Mouse (Mus musculus): ENCODE measurements around the gene Dck.
"Not testable (repeated sequence)": the region's sequence is repeated elsewhere in the genome, so short reads cannot be mapped to it uniquely, and the experiment has no call there.

Dck gene

GRCm38 (mm10) chr5:88764987-88765481 is at the start of gene Dck:
TSS of gene Dck (plus strand) at chr5:88764996.
- peak; percentile 98 to 99 for DNase-seq (ENCODE audit: low spot score in 2 of 2)

- DNase-seq (ENCODE audit: low spot score in 2 of 2): no peak
Measured at GRCm38 (mm10) chr5:88716983-88717382, 47.8 kb upstream of the Dck start.

GRCm38 (mm10) chr5:88720116-88721002 is 44.4 kb upstream of the Dck start, which contains the start of gene Mob1b:
TSS of gene Mob1b (plus strand) at chr5:88720855.
- DNase-seq (ENCODE audit: low spot score in 2 of 2): peak; percentile 95 to 97

GRCm38 (mm10) chr5:88721003-88721475 is 43.8 kb upstream of the Dck start:
- no peak for DNase-seq (ENCODE audit: low spot score in 2 of 2)

GRCm38 (mm10) chr5:88721565-88722212 is 43.1 kb upstream of the Dck start:
- DNase-seq (ENCODE audit: low spot score in 2 of 2): peak in 1 of 2 experiments; percentile 11

- no peak for DNase-seq (ENCODE audit: low spot score in 2 of 2)
Measured at GRCm38 (mm10) chr5:88722213-88722600, 42.6 kb upstream of the Dck start.

GRCm38 (mm10) chr5:88724030-88724429 is 40.8 kb upstream of the Dck start:
- DNase-seq (ENCODE audit: low spot score in 2 of 2): no peak

GRCm38 (mm10) chr5:88727593-88728144 is 37.1 kb upstream of the Dck start:
- no peak for DNase-seq (ENCODE audit: low spot score in 2 of 2)

GRCm38 (mm10) chr5:88734786-88735185 is 30.0 kb upstream of the Dck start:
- DNase-seq (ENCODE audit: low spot score in 2 of 2): no peak

- not testable (repeated sequence) for DNase-seq (ENCODE audit: low spot score in 2 of 2)
Measured at GRCm38 (mm10) chr5:88741065-88741464, 23.7 kb upstream of the Dck start.

GRCm38 (mm10) chr5:88747774-88748173 is 17.0 kb upstream of the Dck start:
- no peak for DNase-seq (ENCODE audit: low spot score in 2 of 2)

- no peak for DNase-seq (ENCODE audit: low spot score in 2 of 2)
Measured at GRCm38 (mm10) chr5:88753199-88753598, 11.6 kb upstream of the Dck start.

GRCm38 (mm10) chr5:88762611-88763010 is 2.2 kb upstream of the Dck start:
- no peak for DNase-seq (ENCODE audit: low spot score in 2 of 2)

- DNase-seq (ENCODE audit: low spot score in 2 of 2): no peak
Measured at GRCm38 (mm10) chr5:88764430-88764986, 288 bp upstream of the Dck start.

GRCm38 (mm10) chr5:88765587-88765986 is 791 bp downstream of the Dck start:
- no peak for DNase-seq (ENCODE audit: low spot score in 2 of 2)

GRCm38 (mm10) chr5:88766121-88766520 is 1.3 kb downstream of the Dck start:
- no peak for DNase-seq (ENCODE audit: low spot score in 2 of 2)

- no peak for DNase-seq (ENCODE audit: low spot score in 2 of 2)
Measured at GRCm38 (mm10) chr5:88766863-88767262, 2.1 kb downstream of the Dck start.

GRCm38 (mm10) chr5:88768201-88768600 is 3.4 kb downstream of the Dck start:
- no peak for DNase-seq (ENCODE audit: low spot score in 2 of 2)

- DNase-seq (ENCODE audit: low spot score in 2 of 2): no peak
Measured at GRCm38 (mm10) chr5:88782072-88782765, 17.4 kb downstream of the Dck start.

GRCm38 (mm10) chr5:88785059-88785458 is 20.3 kb downstream of the Dck start:
- no peak for DNase-seq (ENCODE audit: low spot score in 2 of 2)

- DNase-seq (ENCODE audit: low spot score in 2 of 2): no peak
Measured at GRCm38 (mm10) chr5:88790675-88791074, 25.9 kb downstream of the Dck start.
